Mouse (Mus musculus) MEL (cell line): Measurements from ENCODE around the gene Rnf144b. TPM values are rescaled to one million over a fixed set of nuclear protein-coding genes. Genes with fewer than 3 reads are reported as not detected.

Experiments used
- DNase-seq: peaks from one replicate; pipeline ENCODE4 v3.0.0; 2011; ENCODE audit warnings: low read depth, low spot score
- H3K27ac ChIP-seq: 2 replicates; pipeline ENCODE4 v1.5.1; 2012; ENCODE audit warnings: low read depth, mild to moderate bottlenecking, control low read depth, low read length, moderate library complexity; ENCODE audit not compliant: control insufficient read depth
- H3K27me3 ChIP-seq, 2 experiments: fragments of 150-350 bp in 1 of 2; sonication (generic) in 1 of 2; 2 replicates each; pipeline ENCODE4 v1.6.1; 2012; ENCODE audit warnings: low read length in 2 of 2, mild to moderate bottlenecking in 2 of 2, improper control_type of control experiment in 1 of 2, moderate library complexity in 1 of 2; ENCODE audit not compliant: insufficient read depth in 2 of 2, control insufficient read depth in 1 of 2
- H3K36me3 ChIP-seq, 2 experiments: 2 replicates each; pipeline ENCODE4 v1.6.1; 2012 to 2014; ENCODE audit warnings: low read length in 2 of 2, improper control_type of control experiment in 1 of 2, inconsistent platforms in 1 of 2, mild to moderate bottlenecking in 1 of 2; ENCODE audit not compliant: insufficient read depth in 2 of 2, control insufficient read depth in 1 of 2
- H3K4me1 ChIP-seq, 2 experiments: fragments of 150-350 bp in 1 of 2; sonication (generic) in 1 of 2; 2 replicates each; pipeline ENCODE4 v1.6.1; 2012; ENCODE audit warnings: low read length in 2 of 2, improper control_type of control experiment in 1 of 2, mild to moderate bottlenecking in 1 of 2; ENCODE audit not compliant: insufficient read depth in 2 of 2, control insufficient read depth in 1 of 2
- H3K4me3 ChIP-seq, 2 experiments: fragments of 150-350 bp in 1 of 2; sonication (generic) in 1 of 2; 2 replicates each; pipeline ENCODE4 v1.5.1; 2012; ENCODE audit warnings: low read depth in 2 of 2, low read length in 2 of 2, mild to moderate bottlenecking in 2 of 2, moderate library complexity in 2 of 2, control low read depth in 1 of 2, improper control_type of control experiment in 1 of 2; ENCODE audit not compliant: control insufficient read depth in 1 of 2, insufficient read depth in 1 of 2
- H3K79me2 ChIP-seq: 2 replicates; pipeline ENCODE4 v1.6.1; 2012; ENCODE audit warnings: mild to moderate bottlenecking, low read length, moderate library complexity; ENCODE audit not compliant: control insufficient read depth, poor library complexity, insufficient read depth
- H3K9ac ChIP-seq: 2 replicates; pipeline ENCODE4 v1.6.1; 2012; ENCODE audit warnings: low read depth, mild to moderate bottlenecking, control low read depth, low read length, moderate library complexity; ENCODE audit not compliant: control insufficient read depth, poor library complexity, severe bottlenecking
- H3K9me3 ChIP-seq: fragments of 150-350 bp; sonication (generic); replicated peaks from 2 replicates; pipeline ENCODE4 v1.6.1; 2012; ENCODE audit warnings: mild to moderate bottlenecking, low read length, improper control_type of control experiment, moderate library complexity; ENCODE audit not compliant: insufficient read depth
- CHD1 ChIP-seq: IDR thresholded peaks from 2 replicates; pipeline ENCODE4 v1.6.1; 2012; ENCODE audit warnings: low read depth, mild to moderate bottlenecking, inconsistent platforms, low read length, improper control_type of control experiment
- CTCF ChIP-seq, 3 experiments: IDR thresholded peaks in 2 of 3; conservative IDR thresholded peaks in 1 of 3; 2 replicates each; pipeline ENCODE4 v1.5.1; 2011 to 2012; ENCODE audit warnings: low read length in 3 of 3, low read depth in 2 of 3, mild to moderate bottlenecking in 2 of 3, improper control_type of control experiment in 1 of 3, inconsistent platforms in 1 of 3, mixed read lengths in 1 of 3, moderate library complexity in 1 of 3; ENCODE audit not compliant: control insufficient read depth in 1 of 3, insufficient read depth in 1 of 3, poor library complexity in 1 of 3, severe bottlenecking in 1 of 3
- ELF1 ChIP-seq: IDR thresholded peaks from 2 replicates; pipeline ENCODE4 v1.6.1; 2014; ENCODE audit warnings: low read depth, mild to moderate bottlenecking, inconsistent platforms, low read length, improper control_type of control experiment, moderate library complexity
- ETS1 ChIP-seq: IDR thresholded peaks from 2 replicates; pipeline ENCODE4 v1.6.1; 2012; ENCODE audit warnings: low read depth, mild to moderate bottlenecking, inconsistent platforms, low read length, improper control_type of control experiment, moderate library complexity
- GABPA ChIP-seq: IDR thresholded peaks from 2 replicates; pipeline ENCODE4 v1.6.1; 2012; ENCODE audit warnings: low read depth, mild to moderate bottlenecking, inconsistent platforms, low read length, improper control_type of control experiment, moderate library complexity
- GATA1 ChIP-seq: IDR thresholded peaks from 2 replicates; pipeline ENCODE4 v1.6.1; 2011; ENCODE audit warnings: low read depth, low read length, improper control_type of control experiment
- HCFC1 ChIP-seq: IDR thresholded peaks from 2 replicates; pipeline ENCODE4 v1.6.1; 2012; ENCODE audit warnings: low read depth, mild to moderate bottlenecking, inconsistent platforms, low read length, improper control_type of control experiment, moderate library complexity
- JUND ChIP-seq: IDR thresholded peaks from 2 replicates; pipeline ENCODE4 v1.6.1; 2011; ENCODE audit warnings: low read depth, mild to moderate bottlenecking, improper control_type of control experiment, low read length
- KAT2A ChIP-seq: conservative IDR thresholded peaks from 2 replicates; pipeline ENCODE4 v1.6.1; 2012; ENCODE audit warnings: low read depth, low read length, improper control_type of control experiment, inconsistent platforms
- MAFK ChIP-seq: IDR thresholded peaks from 2 replicates; pipeline ENCODE4 v1.6.1; 2011; ENCODE audit warnings: low read depth, mild to moderate bottlenecking, low read length, improper control_type of control experiment, borderline replicate concordance
- MAZ ChIP-seq: IDR thresholded peaks from 2 replicates; pipeline ENCODE4 v1.6.1; 2012; ENCODE audit warnings: low read depth, mild to moderate bottlenecking, inconsistent platforms, low read length, improper control_type of control experiment
- MEF2A ChIP-seq: IDR thresholded peaks from 2 replicates; pipeline ENCODE4 v1.6.1; 2014; ENCODE audit warnings: low read depth, mild to moderate bottlenecking, inconsistent platforms, low read length, improper control_type of control experiment; ENCODE audit not compliant: poor library complexity, insufficient replicate concordance, severe bottlenecking; ENCODE audit errors: extremely low read depth
- MYB ChIP-seq: IDR thresholded peaks from 2 replicates; pipeline ENCODE4 v1.6.1; 2011; ENCODE audit warnings: mild to moderate bottlenecking, low read depth, low read length, improper control_type of control experiment
- MYC ChIP-seq: IDR thresholded peaks from 2 replicates; pipeline ENCODE4 v1.6.1; 2011; ENCODE audit warnings: low read depth, mild to moderate bottlenecking, low read length, improper control_type of control experiment, moderate library complexity
- NRF1 ChIP-seq: IDR thresholded peaks from 2 replicates; pipeline ENCODE4 v1.6.1; 2014; ENCODE audit warnings: low read depth, mild to moderate bottlenecking, inconsistent platforms, low read length, improper control_type of control experiment, moderate library complexity; ENCODE audit not compliant: poor library complexity, insufficient read depth, severe bottlenecking
- POLR2A ChIP-seq, 2 experiments: IDR thresholded peaks; 2 replicates each; pipeline ENCODE4 v1.6.1; 2011 to 2012; ENCODE audit warnings: low read length in 2 of 2, mild to moderate bottlenecking in 2 of 2, control low read depth in 1 of 2, improper control_type of control experiment in 1 of 2, low read depth in 1 of 2, moderate library complexity in 1 of 2; ENCODE audit not compliant: control insufficient read depth in 1 of 2, insufficient read depth in 1 of 2, poor library complexity in 1 of 2
- POLR2AphosphoS5 ChIP-seq: IDR thresholded peaks from 2 replicates; pipeline ENCODE4 v1.6.1; 2012; ENCODE audit warnings: low read depth, borderline replicate concordance, mild to moderate bottlenecking, inconsistent platforms, low read length, moderate library complexity, mixed read lengths
- RAD21 ChIP-seq: IDR thresholded peaks from 2 replicates; pipeline ENCODE4 v1.6.1; 2011; ENCODE audit warnings: mild to moderate bottlenecking, low read depth, low read length, improper control_type of control experiment
- RCOR1 ChIP-seq: IDR thresholded peaks from 2 replicates; pipeline ENCODE4 v1.6.1; 2012; ENCODE audit warnings: low read depth, mild to moderate bottlenecking, inconsistent platforms, low read length, improper control_type of control experiment
- SIN3A ChIP-seq: IDR thresholded peaks from 2 replicates; pipeline ENCODE4 v1.6.1; 2012; ENCODE audit warnings: low read length, improper control_type of control experiment, inconsistent platforms
- TBP ChIP-seq: IDR thresholded peaks from 2 replicates; pipeline ENCODE4 v1.8.0; 2011; ENCODE audit warnings: low read depth, low read length, improper control_type of control experiment
- TCF12 ChIP-seq: IDR thresholded peaks from 2 replicates; pipeline ENCODE4 v1.6.1; 2014; ENCODE audit warnings: low read depth, mild to moderate bottlenecking, inconsistent platforms, low read length, improper control_type of control experiment, moderate library complexity
- UBTF ChIP-seq: IDR thresholded peaks from 2 replicates; pipeline ENCODE4 v1.6.1; 2012; ENCODE audit warnings: low read depth, mild to moderate bottlenecking, inconsistent platforms, low read length, improper control_type of control experiment, moderate library complexity, borderline replicate concordance; ENCODE audit not compliant: insufficient read depth
- USF1 ChIP-seq: IDR thresholded peaks from 2 replicates; pipeline ENCODE4 v1.6.1; 2014; ENCODE audit warnings: low read depth, mild to moderate bottlenecking, inconsistent platforms, low read length, improper control_type of control experiment, moderate library complexity
- USF2 ChIP-seq, 2 experiments: IDR thresholded peaks; 2 replicates each; pipeline ENCODE4 v1.6.1; 2011 to 2012; ENCODE audit warnings: improper control_type of control experiment in 2 of 2, low read length in 2 of 2, borderline replicate concordance in 1 of 2, inconsistent platforms in 1 of 2, low read depth in 1 of 2, mild to moderate bottlenecking in 1 of 2; ENCODE audit not compliant: insufficient read depth in 1 of 2
- ZNF384 ChIP-seq: IDR thresholded peaks from 2 replicates; pipeline ENCODE4 v1.6.1; 2012; ENCODE audit warnings: low read depth, mild to moderate bottlenecking, inconsistent platforms, low read length, improper control_type of control experiment
- polyA plus RNA-seq, 2 experiments: library from polyadenylated mRNA; stranded (reverse) in 1 of 2; unstranded in 1 of 2; fragments of >175 nt in 1 of 2; fragments of >200 nt in 1 of 2; gene quantifications; 2 replicates each; pipeline versions ENCODE4 v1.2.1 to v1.2.4; 2012; ENCODE audit warnings: low replicate concordance in 2 of 2, low read depth in 1 of 2; ENCODE audit not compliant: insufficient read length in 2 of 2, insufficient read depth in 1 of 2, missing spikeins in 1 of 2
- total RNA-seq: library from RNA; depleted of rRNA; stranded (reverse); fragments of 300-350 nt; gene quantifications from 2 replicates; pipeline ENCODE4 v1.2.3, GENCODE M21; 2012

The Rnf144b gene
- total and polyA plus RNA-seq, 3 experiments, result not detected

- H3K9me3 ChIP-seq, result no peaks in the 10 kb centered on the region
- peaks cover 2 to 12% of the 10 kb centered on the region in 2 experiments for H3K4me1 ChIP-seq
- peak; percentile 58 for DNase-seq
These were observed 17.5 kb upstream of the Rnf144b start for GRCm38 (mm10) chr13:47104856-47105541.

GRCm38 (mm10) chr13:47105711-47106579 is 16.5 kb upstream of the Rnf144b start, which contains the start of gene Dek:
Gene Dek, minus strand, starts transcription at chr13:47106201.
- Histone ChIP-seq H3K4me3 (peak within 1 kb of the TSS; percentile 83 to 97), H3K9me3 (no peaks in the 10 kb centered on the region), H3K36me3 (peaks cover 19 to 24% of the 10 kb centered on the region in 2 experiments), H3K27me3 (no peaks in the 10 kb centered on the region), H3K79me2 (peaks cover 38% of the 10 kb centered on the region), H3K9ac (peak within 1 kb of the TSS; percentile 98), H3K27ac (peak within 1 kb of the TSS; percentile 75), H3K4me1 (peaks cover 5 to 14% of the 10 kb centered on the region in 2 experiments)
- DNase-seq, result peak; percentile 85
- no peak for TF ChIP-seq ZNF384
- no peak for TF ChIP-seq GATA1
- no peak for TF ChIP-seq MYB
- no peak for TF ChIP-seq ETS1
- TF ChIP-seq USF1, result no peak
- no peak for TF ChIP-seq MEF2A
- no peak for TF ChIP-seq MAFK
- no peak for TF ChIP-seq USF2 (IDR thresholded peaks at IDR 0.05; ENCODE audit: borderline replicate concordance in 1 of 2, insufficient read depth in 1 of 2, low read depth in 1 of 2, low read length in 2 of 2)
- no peak for TF ChIP-seq ELF1
- no peak; the same call in 1 of the 2 replicates for TF ChIP-seq KAT2A
- TF ChIP-seq MYC, result no peak
- TF ChIP-seq TCF12, result no peak
- no peak for TF ChIP-seq GABPA
- no peak for TF ChIP-seq SIN3A
- TF ChIP-seq CTCF (IDR thresholded peaks at IDR 0.05 in 2 of 3, conservative IDR thresholded peaks at IDR 0.05 in 1 of 3; ENCODE audit: control insufficient read depth in 1 of 3, insufficient read depth in 1 of 3, low read depth in 2 of 3, low read length in 3 of 3, poor library complexity in 1 of 3, severe bottlenecking in 1 of 3), result peak in 2 of 3 experiments; percentile 27 to 41; a peak in 3 of 6 replicates
- TF ChIP-seq MAZ, result no peak
- peak; percentile 62 to 78; a peak in 3 of 4 replicates for TF ChIP-seq POLR2A (IDR thresholded peaks at IDR 0.05; ENCODE audit: control insufficient read depth in 1 of 2, insufficient read depth in 1 of 2, low read depth in 1 of 2, low read length in 2 of 2, poor library complexity in 1 of 2)
- no peak for TF ChIP-seq POLR2AphosphoS5
- TF ChIP-seq CHD1, result no peak
- TF ChIP-seq UBTF, result peak; percentile 73; the same call in 1 of the 2 replicates
- no peak for TF ChIP-seq RAD21
- peak; percentile 63; the same call in 1 of the 2 replicates for TF ChIP-seq HCFC1
- TF ChIP-seq JUND, result no peak

More at GRCm38 (mm10) chr13:47104856-47105541, 17.5 kb upstream of the Rnf144b start:
- TF ChIP-seq TCF12 (no peak), USF2 (IDR thresholded peaks at IDR 0.05; ENCODE audit: borderline replicate concordance in 1 of 2, insufficient read depth in 1 of 2, low read depth in 1 of 2, low read length in 2 of 2) (no peak), SIN3A (0 out of 2 replicates have a peak, but pooled peaks have one; percentile 14), ETS1 (0 out of 2 replicates have a peak, but pooled peaks have one; percentile 25), ZNF384 (peak; percentile 78), NRF1 (no peak), CHD1 (0 out of 2 replicates have a peak, but pooled peaks have one; percentile 33), RCOR1 (peak; percentile 61; the same call in 1 of the 2 replicates), TBP (0 out of 2 replicates have a peak, but pooled peaks have one; percentile 23)
- Histone ChIP-seq H3K27ac (peak overlapping the region; percentile 75), H3K79me2 (peaks cover 40% of the 10 kb centered on the region), H3K9ac (peak overlapping the region; percentile 98), H3K36me3 (peaks cover 24 to 28% of the 10 kb centered on the region in 2 experiments), H3K27me3 (no peaks in the 10 kb centered on the region), H3K4me3 (peak overlapping the region; percentile 83 to 97)
